Mouse (Mus musculus): Measurements from ENCODE around the gene Polh. TPM values are rescaled to one million over a fixed set of nuclear protein-coding genes. Genes with fewer than 3 reads are reported as not detected.

Gene Polh
- polyA plus RNA-seq, 1 experiment from 2014 or later = 10.3 TPM

- Histone ChIP-seq H3K4me2 (ENCODE audit: low read depth, severe bottlenecking) (peak overlapping the region; percentile 76), H3K4me1 (ENCODE audit: control insufficient read depth, insufficient read depth, low read length) (peaks cover 4% of the 10 kb centered on the region; the same call in 1 of the 2 replicates), H3K9me3 (ENCODE audit: control insufficient read depth, low read length) (no peaks in the 10 kb centered on the region), H3K36me3 (ENCODE audit: control insufficient read depth, insufficient read depth, low read length) (peaks cover 8% of the 10 kb centered on the region), H3K9ac (ENCODE audit: low read length) (peak overlapping the region; percentile 79), H3K27ac (replicated peaks; ENCODE audit: low read depth, low read length) (peak overlapping the region; percentile 62; the same call in 1 of the 2 replicates), H3K27me3 (ENCODE audit: control insufficient read depth, insufficient read depth, low read length) (no peaks in the 10 kb centered on the region), H3K4me3 (ENCODE audit: low read depth, low read length) (peak overlapping the region; percentile 77)
- WGBS = under 1% methylated on average over 16 of the region's 16 CpGs
- ATAC-seq (ENCODE audit: insufficient number of reproducible peaks, low FRiP score, low TSS enrichment, low read depth) (peak; percentile 77), DNase-seq (ENCODE audit: low spot score) (peak; percentile 92)
Observed at GRCm38 (mm10) chr17:46160090-46160662, 42.3 kb downstream of the Polh start.

- WGBS = 61% methylated on average over 2 of the region's 2 CpGs
- Histone ChIP-seq H3K4me1 (ENCODE audit: control insufficient read depth, insufficient read depth, low read length) (peaks cover 4% of the 10 kb centered on the region; the same call in 1 of the 2 replicates), H3K36me3 (ENCODE audit: control insufficient read depth, insufficient read depth, low read length) (no peaks in the 10 kb centered on the region), H3K4me3 (ENCODE audit: low read depth, low read length) (no peak overlapping the region), H3K4me2 (ENCODE audit: low read depth, severe bottlenecking) (no peak overlapping the region), H3K9me3 (ENCODE audit: control insufficient read depth, low read length) (no peaks in the 10 kb centered on the region), H3K27me3 (ENCODE audit: control insufficient read depth, insufficient read depth, low read length) (no peaks in the 10 kb centered on the region), H3K9ac (ENCODE audit: low read length) (no peak overlapping the region), H3K27ac (replicated peaks; ENCODE audit: low read depth, low read length) (no peak overlapping the region)
- DNase-seq (ENCODE audit: low spot score) (no peak), ATAC-seq (ENCODE audit: insufficient number of reproducible peaks, low FRiP score, low TSS enrichment, low read depth) (no peak)
Observed at GRCm38 (mm10) chr17:46159236-46159635, 43.2 kb downstream of the Polh start.

- Histone ChIP-seq H3K4me1 (ENCODE audit: control insufficient read depth, insufficient read depth, low read length) (peaks cover 7% of the 10 kb centered on the region; the same call in 1 of the 2 replicates), H3K27me3 (ENCODE audit: control insufficient read depth, insufficient read depth, low read length) (no peaks in the 10 kb centered on the region), H3K36me3 (ENCODE audit: control insufficient read depth, insufficient read depth, low read length) (no peaks in the 10 kb centered on the region), H3K27ac (replicated peaks; ENCODE audit: low read depth, low read length) (no peak overlapping the region), H3K9me3 (ENCODE audit: control insufficient read depth, low read length) (no peaks in the 10 kb centered on the region), H3K9ac (ENCODE audit: low read length) (no peak overlapping the region), H3K4me3 (ENCODE audit: low read depth, low read length) (no peak overlapping the region), H3K4me2 (ENCODE audit: low read depth, severe bottlenecking) (no peak overlapping the region)
- 88% methylated on average over 8 of the region's 8 CpGs for WGBS
- ATAC-seq (ENCODE audit: insufficient number of reproducible peaks, low FRiP score, low TSS enrichment, low read depth) (no peak), DNase-seq (ENCODE audit: low spot score) (no peak)
Observed at GRCm38 (mm10) chr17:46157131-46157530, 45.3 kb downstream of the Polh start.

- DNase-seq (ENCODE audit: low spot score) = no peak
- Histone ChIP-seq H3K27me3 (ENCODE audit: control insufficient read depth, insufficient read depth, low read length) (no peaks in the 10 kb centered on the region), H3K4me3 (ENCODE audit: low read depth, low read length) (no peak overlapping the region), H3K4me2 (ENCODE audit: low read depth, severe bottlenecking) (no peak overlapping the region), H3K36me3 (ENCODE audit: control insufficient read depth, insufficient read depth, low read length) (no peaks in the 10 kb centered on the region), H3K9ac (ENCODE audit: low read length) (no peak overlapping the region), H3K27ac (replicated peaks; ENCODE audit: low read depth, low read length) (no peak overlapping the region), H3K9me3 (ENCODE audit: control insufficient read depth, low read length) (no peaks in the 10 kb centered on the region), H3K4me1 (ENCODE audit: control insufficient read depth, insufficient read depth, low read length) (peaks cover 7% of the 10 kb centered on the region; the same call in 1 of the 2 replicates)
- ATAC-seq (ENCODE audit: insufficient number of reproducible peaks, low FRiP score, low TSS enrichment, low read depth) = no peak
- 84% methylated on average over 5 of the region's 5 CpGs for WGBS
Observed at GRCm38 (mm10) chr17:46156680-46157079, 45.8 kb downstream of the Polh start.

- H3K4me1 ChIP-seq (ENCODE audit: control insufficient read depth, insufficient read depth, low read length) = peaks cover 3% of the 10 kb centered on the region; the same call in 1 of the 2 replicates
- ATAC-seq (ENCODE audit: insufficient number of reproducible peaks, low FRiP score, low TSS enrichment, low read depth) (no peak), DNase-seq (ENCODE audit: low spot score) (no peak)
- no peak overlapping the region for H3K27ac ChIP-seq (replicated peaks; ENCODE audit: low read depth, low read length)
- WGBS = 97% methylated on average over 3 of the region's 3 CpGs
- H3K4me3 ChIP-seq (ENCODE audit: low read depth, low read length) = no peak overlapping the region
- H3K27me3 ChIP-seq (ENCODE audit: control insufficient read depth, insufficient read depth, low read length) = no peaks in the 10 kb centered on the region
- H3K36me3 ChIP-seq (ENCODE audit: control insufficient read depth, insufficient read depth, low read length) = no peaks in the 10 kb centered on the region
- no peak overlapping the region for H3K4me2 ChIP-seq (ENCODE audit: low read depth, severe bottlenecking)
- no peaks in the 10 kb centered on the region for H3K9me3 ChIP-seq (ENCODE audit: control insufficient read depth, low read length)
- no peak overlapping the region for H3K9ac ChIP-seq (ENCODE audit: low read length)
Observed at GRCm38 (mm10) chr17:46154336-46154735, 48.1 kb downstream of the Polh start.

GRCm38 (mm10) chr17:46152847-46153782 is 49.3 kb downstream of the Polh start, which contains the start of gene Mad2l1bp:
Mad2l1bp (minus strand) TSS chr17:46153553.
- Histone ChIP-seq H3K27me3 (ENCODE audit: control insufficient read depth, insufficient read depth, low read length) (no peaks in the 10 kb centered on the region), H3K9me3 (ENCODE audit: control insufficient read depth, low read length) (no peaks in the 10 kb centered on the region), H3K4me1 (ENCODE audit: control insufficient read depth, insufficient read depth, low read length) (peaks cover 3% of the 10 kb centered on the region; the same call in 1 of the 2 replicates), H3K27ac (replicated peaks; ENCODE audit: low read depth, low read length) (no peak within 1 kb of the TSS), H3K4me3 (ENCODE audit: low read depth, low read length) (peak within 1 kb of the TSS; percentile 70), H3K36me3 (ENCODE audit: control insufficient read depth, insufficient read depth, low read length) (no peaks in the 10 kb centered on the region), H3K9ac (ENCODE audit: low read length) (peak within 1 kb of the TSS; percentile 70), H3K4me2 (ENCODE audit: low read depth, severe bottlenecking) (peak within 1 kb of the TSS; percentile 82)
- peak; percentile 88 for DNase-seq (ENCODE audit: low spot score)
- 6% methylated on average over 33 of the region's 33 CpGs for WGBS
- ATAC-seq (ENCODE audit: insufficient number of reproducible peaks, low FRiP score, low TSS enrichment, low read depth) = peak; percentile 77

- WGBS = 7% methylated on average over 37 of the region's 37 CpGs
- peak; percentile 88 for DNase-seq (ENCODE audit: low spot score)
- Histone ChIP-seq H3K4me2 (ENCODE audit: low read depth, severe bottlenecking) (peak within 1 kb of the TSS; percentile 87), H3K9ac (ENCODE audit: low read length) (peak within 1 kb of the TSS; percentile 51), H3K27ac (replicated peaks; ENCODE audit: low read depth, low read length) (no peak within 1 kb of the TSS; the same call in 1 of the 2 replicates), H3K4me1 (ENCODE audit: control insufficient read depth, insufficient read depth, low read length) (peaks cover 6% of the 10 kb centered on the region), H3K36me3 (ENCODE audit: control insufficient read depth, insufficient read depth, low read length) (peaks cover 4% of the 10 kb centered on the region; the same call in 1 of the 2 replicates), H3K9me3 (ENCODE audit: control insufficient read depth, low read length) (no peaks in the 10 kb centered on the region), H3K27me3 (ENCODE audit: control insufficient read depth, insufficient read depth, low read length) (no peaks in the 10 kb centered on the region), H3K4me3 (ENCODE audit: low read depth, low read length) (peak within 1 kb of the TSS; percentile 46)
- ATAC-seq (ENCODE audit: insufficient number of reproducible peaks, low FRiP score, low TSS enrichment, low read depth) = peak; percentile 88
Observed at GRCm38 (mm10) chr17:46143578-46144423, 58.6 kb downstream of the Polh start, which contains the start of gene Rsph9. Rsph9 (minus strand) TSS chr17:46144216.

GRCm38 (mm10) chr17:46139872-46140271 is 62.6 kb downstream of the Polh start:
- Histone ChIP-seq H3K4me2 (ENCODE audit: low read depth, severe bottlenecking) (no peak overlapping the region), H3K36me3 (ENCODE audit: control insufficient read depth, insufficient read depth, low read length) (peaks cover 2% of the 10 kb centered on the region; the same call in 1 of the 2 replicates), H3K9ac (ENCODE audit: low read length) (no peak overlapping the region), H3K9me3 (ENCODE audit: control insufficient read depth, low read length) (no peaks in the 10 kb centered on the region), H3K27me3 (ENCODE audit: control insufficient read depth, insufficient read depth, low read length) (no peaks in the 10 kb centered on the region), H3K4me3 (ENCODE audit: low read depth, low read length) (no peak overlapping the region), H3K4me1 (ENCODE audit: control insufficient read depth, insufficient read depth, low read length) (peaks cover 6% of the 10 kb centered on the region), H3K27ac (replicated peaks; ENCODE audit: low read depth, low read length) (no peak overlapping the region)
- 83% methylated on average over 3 of the region's 3 CpGs for WGBS
- DNase-seq (ENCODE audit: low spot score) (no peak), ATAC-seq (ENCODE audit: insufficient number of reproducible peaks, low FRiP score, low TSS enrichment, low read depth) (no peak)
